Mouse (Mus musculus) hindbrain, embryonic 16.5 days (tissue): ENCODE results near the gene Gm49366. TPM values are rescaled to one million over a fixed set of nuclear protein-coding genes. Genes with fewer than 3 reads are reported as not detected.
A peak's percentile ranks its signal among the peaks of the same experiment; 100 is the strongest.
"Not testable (repeated sequence)": the region's sequence is repeated elsewhere in the genome, so short reads cannot be mapped to it uniquely, and the experiment has no call there.

Source experiments
- ATAC-seq: fragments of 200-750 bp; cut with Nextera tagmentation; 2 replicates; pipeline ENCODE4 v1.8.0; 2017; ENCODE audit warnings: moderate TSS enrichment, moderate library complexity
- H3K27ac ChIP-seq: fragments of 300-500 bp; sonication (generic); 2 replicates; pipeline ENCODE4 v1.5.1; 2014; ENCODE audit warnings: low read depth, mild to moderate bottlenecking, control low read depth, low read length, moderate library complexity
- H3K27me3 ChIP-seq: fragments of 300-500 bp; sonication (generic); replicated peaks from 2 replicates; pipeline ENCODE4 v1.6.1; 2014; ENCODE audit warnings: low read length; ENCODE audit not compliant: control insufficient read depth, insufficient read depth
- H3K36me3 ChIP-seq: fragments of 300-500 bp; sonication (generic); 2 replicates; pipeline ENCODE4 v1.6.1; 2014; ENCODE audit warnings: mild to moderate bottlenecking, low read length, moderate library complexity, mixed read lengths; ENCODE audit not compliant: control insufficient read depth, insufficient read depth
- H3K4me1 ChIP-seq: fragments of 300-500 bp; sonication (generic); 2 replicates; pipeline ENCODE4 v1.6.1; 2014; ENCODE audit warnings: low read depth, low read length; ENCODE audit not compliant: control insufficient read depth, insufficient read depth
- H3K4me2 ChIP-seq: fragments of 300-500 bp; sonication (generic); 2 replicates; pipeline ENCODE4 v1.6.1; 2014; ENCODE audit warnings: mild to moderate bottlenecking, low read length, control low read depth, moderate library complexity
- H3K4me3 ChIP-seq: fragments of 300-500 bp; sonication (generic); 2 replicates; pipeline ENCODE4 v1.5.1; 2014; ENCODE audit warnings: mild to moderate bottlenecking, low read length, control low read depth, moderate library complexity
- H3K9ac ChIP-seq: fragments of 300-500 bp; sonication (generic); 2 replicates; pipeline ENCODE4 v1.6.1; 2014; ENCODE audit warnings: low read depth, mild to moderate bottlenecking, control low read depth, low read length, moderate library complexity
- H3K9me3 ChIP-seq: fragments of 300-500 bp; sonication (generic); 2 replicates; pipeline ENCODE4 v1.6.1; 2014; ENCODE audit warnings: mild to moderate bottlenecking, low read length, moderate library complexity; ENCODE audit not compliant: control insufficient read depth
- WGBS: fragments of 180-500 bp; shearing (Covaris S2); extraction: QIAGEN DNeasy Blood & Tissue Kit; methylation state at CpG from one replicate; pipeline ENCODE4 v1.1.7; 2014; 5-methylcytosine and 5-hydroxymethylcytosine counted together
- polyA plus RNA-seq: library from polyadenylated mRNA; unstranded; fragments of >200 nt; fragmentation: Nextera tagmentation; extraction: Ambion mirVana; gene quantifications from 2 replicates; pipeline ENCODE4 v1.2.1, GENCODE M21; 2015

The Gm49366 gene
- polyA plus RNA-seq, 1 experiment from 2014 or later: not detected

DNA sequence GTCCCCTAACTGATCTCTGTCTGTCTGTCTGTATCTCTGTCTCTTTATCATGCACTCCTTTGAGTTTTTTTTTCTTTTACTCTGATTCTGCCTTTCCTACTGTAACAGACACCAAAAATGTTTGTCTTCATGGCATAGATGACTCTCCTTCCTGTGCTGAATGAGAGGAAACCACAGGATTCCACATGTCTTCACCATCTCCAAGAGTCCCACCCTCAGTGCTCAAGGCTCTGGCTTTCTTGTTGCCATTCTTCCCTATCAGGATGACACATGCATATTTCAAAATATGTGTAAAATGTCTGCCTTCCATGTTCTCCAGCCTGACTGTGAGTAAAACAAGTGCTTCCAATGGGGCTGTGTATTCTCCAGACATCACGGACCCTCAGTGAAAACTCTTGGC, 8.2 kb downstream of the Gm49366 start:
- 94% methylated on average over 1 of the region's 1 CpGs for whole genome bisulfite sequencing
- H3K4me2 ChIP-seq: no peak overlapping the region

DNA sequence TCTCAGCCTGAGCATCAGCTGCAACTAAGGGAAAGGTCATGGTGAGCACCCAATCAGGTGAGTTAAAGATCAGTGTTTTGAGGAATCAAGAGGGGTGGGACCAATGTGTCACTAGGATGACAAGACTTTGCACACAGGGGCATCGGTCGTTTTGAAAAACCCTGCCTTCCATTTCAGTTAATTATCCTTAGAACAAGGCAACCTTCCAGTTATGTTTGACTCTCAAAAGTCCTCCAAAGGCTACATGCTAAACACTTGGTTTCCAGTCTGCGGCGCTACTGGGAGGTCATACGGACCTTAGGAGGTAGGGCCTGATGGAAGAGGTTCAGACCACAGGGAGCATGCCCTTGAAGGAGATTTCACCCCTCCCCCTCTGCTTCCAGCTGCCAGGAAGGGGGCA, 12.0 kb downstream of the Gm49366 start:
- 86% methylated on average over 5 of the region's 5 CpGs for WGBS

More for the DNA sequence above, 8.2 kb downstream of the Gm49366 start:
- Histone ChIP-seq H3K27ac (no peak overlapping the region), H3K9ac (no peak overlapping the region), H3K27me3 (no peaks in the 10 kb centered on the region), H3K36me3 (no peaks in the 10 kb centered on the region), H3K4me1 (no peaks in the 10 kb centered on the region), H3K9me3 (peaks cover 3% of the 10 kb centered on the region), H3K4me3 (no peak overlapping the region)
- no peak for ATAC-seq

DNA sequence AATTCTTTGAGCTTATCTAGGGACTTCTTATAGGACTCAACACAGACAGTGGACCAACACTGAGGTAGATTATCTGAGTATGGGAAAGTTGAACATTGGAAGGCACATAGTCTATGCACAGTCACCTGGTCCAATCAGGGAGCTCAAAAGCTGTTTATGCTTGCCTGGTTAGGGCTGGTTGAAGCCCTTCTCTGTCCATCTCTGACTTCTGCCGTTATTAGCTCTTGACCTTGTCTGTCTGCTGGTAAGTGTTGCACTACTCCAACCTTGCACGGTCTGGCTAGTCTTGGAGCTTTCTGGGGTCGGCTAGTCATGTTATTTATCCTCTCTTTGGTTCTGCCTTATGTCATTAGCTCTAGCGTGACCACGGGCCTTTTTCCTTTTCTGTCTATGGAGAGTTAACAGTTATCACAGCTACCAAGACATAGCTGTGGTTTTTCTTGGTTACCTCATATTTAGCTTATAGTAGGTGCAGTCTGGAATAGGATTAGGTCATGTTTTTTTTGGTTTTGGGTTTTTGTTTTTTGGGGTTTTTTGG, 13.3 kb downstream of the Gm49366 start, which contains the start of gene Acot3:
Gene Acot3, plus strand, starts transcription at position 208 of the 538 bp plus-strand sequence.
- Histone ChIP-seq H3K27me3 (no peaks in the 10 kb centered on the region; the same call in 1 of the 2 replicates), H3K4me1 (peaks cover 5% of the 10 kb centered on the region; the same call in 1 of the 2 replicates), H3K4me3 (peak within 1 kb of the TSS; percentile 46), H3K27ac (no peak within 1 kb of the TSS), H3K4me2 (peak within 1 kb of the TSS; percentile 81), H3K9me3 (peaks cover 3% of the 10 kb centered on the region), H3K9ac (no peak within 1 kb of the TSS), H3K36me3 (no peaks in the 10 kb centered on the region)
- WGBS: 85% methylated on average over 5 of the region's 5 CpGs
- ATAC-seq: no peak

More for the DNA sequence above, 12.0 kb downstream of the Gm49366 start:
- not testable (repeated sequence) for H3K4me2 ChIP-seq, ATAC-seq, H3K9ac ChIP-seq, H3K27me3 ChIP-seq, H3K4me1 ChIP-seq, H3K27ac ChIP-seq, H3K4me3 ChIP-seq, H3K9me3 ChIP-seq, H3K36me3 ChIP-seq

DNA sequence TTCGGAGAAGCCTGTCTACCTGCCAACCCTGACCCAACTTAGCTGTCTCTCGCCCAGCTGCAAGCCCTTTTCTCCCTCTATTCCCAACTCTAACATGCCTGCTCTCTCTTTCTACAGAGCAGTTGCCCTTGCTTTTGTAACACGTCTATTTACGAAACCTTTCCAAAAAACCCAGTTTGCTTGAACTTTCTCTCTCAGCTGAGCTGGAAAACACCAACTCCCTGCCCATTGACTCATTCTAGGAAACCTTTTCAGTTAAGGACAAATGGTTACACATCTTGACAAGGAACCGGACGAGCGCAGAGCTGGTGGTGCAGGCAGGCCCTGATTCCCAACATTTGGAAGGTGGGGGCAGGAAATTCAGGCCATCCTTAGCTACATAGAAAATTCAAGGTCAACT, 13.9 kb downstream of the Gm49366 start:
- ATAC-seq: no peak
- H3K4me3 ChIP-seq: no peak overlapping the region
- no peak overlapping the region for H3K9ac ChIP-seq
- WGBS: 85% methylated on average over 7 of the region's 7 CpGs
- H3K9me3 ChIP-seq: peaks cover 3% of the 10 kb centered on the region
- H3K27ac ChIP-seq: no peak overlapping the region
- no peaks in the 10 kb centered on the region; the same call in 1 of the 2 replicates for H3K27me3 ChIP-seq
- peaks cover 5% of the 10 kb centered on the region; the same call in 1 of the 2 replicates for H3K4me1 ChIP-seq
- peak overlapping the region; percentile 81 for H3K4me2 ChIP-seq
- no peaks in the 10 kb centered on the region for H3K36me3 ChIP-seq

DNA sequence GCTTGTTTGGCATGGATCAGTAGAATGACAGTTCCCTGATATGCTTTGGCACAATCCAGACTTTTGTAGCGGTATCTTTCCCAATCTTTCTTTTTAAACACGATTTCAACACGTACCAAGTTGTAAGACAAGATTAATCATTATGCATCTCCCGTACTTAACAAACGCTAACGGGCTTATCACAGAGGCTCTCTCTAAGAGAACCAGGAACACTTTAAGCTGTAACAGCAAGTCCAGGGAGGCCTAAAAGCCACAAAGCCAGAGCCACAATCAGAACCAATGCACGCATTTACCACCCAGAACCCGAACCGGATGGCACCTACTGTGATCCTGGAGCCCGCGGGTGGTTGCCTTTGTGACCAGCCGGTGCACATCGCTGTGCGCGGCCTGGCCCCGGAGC, 14.4 kb downstream of the Gm49366 start:
- ATAC-seq: no peak
- Histone ChIP-seq H3K4me1 (peaks cover 5% of the 10 kb centered on the region; the same call in 1 of the 2 replicates), H3K27me3 (no peaks in the 10 kb centered on the region; the same call in 1 of the 2 replicates), H3K9me3 (peaks cover 2% of the 10 kb centered on the region), H3K9ac (peak overlapping the region; percentile 52), H3K4me3 (peak overlapping the region; percentile 46), H3K4me2 (peak overlapping the region; percentile 81), H3K36me3 (no peaks in the 10 kb centered on the region), H3K27ac (no peak overlapping the region)
- 11% methylated on average over 16 of the region's 16 CpGs for WGBS

DNA sequence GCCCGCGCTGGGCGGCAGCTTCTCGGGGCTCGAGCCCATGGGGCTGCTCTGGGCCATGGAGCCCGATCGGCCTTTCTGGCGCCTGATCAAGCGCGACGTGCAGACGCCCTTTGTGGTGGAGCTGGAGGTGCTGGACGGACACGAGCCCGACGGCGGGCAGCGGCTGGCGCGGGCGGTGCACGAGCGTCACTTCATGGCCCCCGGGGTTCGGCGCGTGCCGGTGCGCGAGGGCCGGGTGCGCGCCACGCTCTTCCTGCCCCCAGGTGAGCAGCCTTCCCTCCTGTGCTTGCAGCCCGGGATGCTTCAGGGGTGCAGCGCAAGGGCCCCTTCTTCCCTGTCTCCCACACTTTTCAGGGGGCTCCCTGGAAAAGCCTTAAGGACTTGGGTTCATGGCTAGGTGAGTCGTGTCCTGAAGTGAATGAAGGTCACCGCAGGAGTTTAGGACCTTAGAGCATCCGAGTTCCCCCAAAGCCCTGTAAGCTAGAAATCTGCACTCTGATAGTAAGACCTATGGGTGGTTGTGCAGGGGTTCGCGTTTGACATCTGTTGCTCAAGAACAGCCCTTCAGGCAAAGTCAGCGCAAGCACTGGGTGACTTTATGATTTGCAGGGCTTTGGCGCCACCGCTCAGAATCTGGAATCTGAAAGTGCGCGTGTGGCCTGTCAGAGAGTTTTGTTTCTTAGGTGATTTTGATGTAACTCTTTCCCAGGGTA, 15.1 kb downstream of the Gm49366 start:
- Histone ChIP-seq H3K27ac (no peak overlapping the region), H3K4me1 (peaks cover 5% of the 10 kb centered on the region; the same call in 1 of the 2 replicates), H3K36me3 (no peaks in the 10 kb centered on the region), H3K9me3 (no peaks in the 10 kb centered on the region; the same call in 1 of the 2 replicates), H3K27me3 (no peaks in the 10 kb centered on the region; the same call in 1 of the 2 replicates), H3K4me2 (peak overlapping the region; percentile 81), H3K9ac (peak overlapping the region; percentile 52), H3K4me3 (peak overlapping the region; percentile 46)
- no peak for ATAC-seq
- 3% methylated on average over 33 of the region's 46 CpGs for WGBS

DNA sequence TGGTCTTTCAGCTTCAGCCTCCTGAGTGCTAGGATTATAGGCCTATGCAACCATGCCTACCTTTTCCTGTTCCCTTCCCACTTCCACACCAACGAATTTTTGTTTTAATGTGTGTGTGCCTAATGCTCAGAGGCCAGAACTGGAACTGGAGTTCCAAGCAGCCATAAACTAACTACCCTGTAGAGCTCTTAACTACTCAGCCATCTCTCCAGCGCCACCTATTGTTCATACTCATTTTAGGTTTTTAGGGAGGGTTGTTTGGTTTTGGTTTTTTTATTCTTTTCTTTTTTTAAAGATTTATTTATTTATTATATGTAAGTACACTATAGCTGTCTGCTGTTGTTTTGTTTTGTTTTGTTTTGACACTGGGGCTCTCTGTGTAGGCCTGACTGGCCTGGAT, 22.2 kb downstream of the Gm49366 start:
- Histone ChIP-seq H3K4me3 (no peak overlapping the region), H3K27me3 (no peaks in the 10 kb centered on the region), H3K4me2 (no peak overlapping the region), H3K36me3 (no peaks in the 10 kb centered on the region), H3K4me1 (no peaks in the 10 kb centered on the region), H3K9ac (no peak overlapping the region), H3K9me3 (no peaks in the 10 kb centered on the region), H3K27ac (no peak overlapping the region)
- no peak for ATAC-seq
- 25% methylated on average over 2 of the region's 2 CpGs for WGBS

DNA sequence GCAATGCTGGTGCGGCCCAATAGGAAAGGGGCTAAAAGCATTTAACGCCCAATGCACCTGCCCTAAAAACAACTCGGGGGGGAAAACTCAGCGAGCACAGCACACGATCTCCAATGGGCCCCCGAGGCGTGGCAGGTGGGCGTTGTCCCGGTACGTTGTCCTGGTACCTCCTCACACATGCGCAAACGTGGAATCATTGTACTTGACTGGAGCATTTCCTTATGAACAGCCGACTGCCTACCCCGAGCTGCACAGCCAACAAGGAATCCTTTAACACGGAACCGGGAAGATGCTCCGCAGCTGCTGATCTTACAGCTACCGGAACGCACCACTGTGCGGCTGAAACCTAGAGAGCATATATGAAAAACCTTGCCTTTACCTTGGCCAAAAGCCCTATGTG, 23.6 kb downstream of the Gm49366 start:
- no peaks in the 10 kb centered on the region for H3K27me3 ChIP-seq
- H3K9me3 ChIP-seq: no peaks in the 10 kb centered on the region
- no peak overlapping the region for H3K9ac ChIP-seq
- no peaks in the 10 kb centered on the region for H3K36me3 ChIP-seq
- H3K4me3 ChIP-seq: no peak overlapping the region
- 94% methylated on average over 20 of the region's 20 CpGs for WGBS
- H3K4me2 ChIP-seq: no peak overlapping the region
- ATAC-seq: no peak
- no peaks in the 10 kb centered on the region for H3K4me1 ChIP-seq
- H3K27ac ChIP-seq: no peak overlapping the region

DNA sequence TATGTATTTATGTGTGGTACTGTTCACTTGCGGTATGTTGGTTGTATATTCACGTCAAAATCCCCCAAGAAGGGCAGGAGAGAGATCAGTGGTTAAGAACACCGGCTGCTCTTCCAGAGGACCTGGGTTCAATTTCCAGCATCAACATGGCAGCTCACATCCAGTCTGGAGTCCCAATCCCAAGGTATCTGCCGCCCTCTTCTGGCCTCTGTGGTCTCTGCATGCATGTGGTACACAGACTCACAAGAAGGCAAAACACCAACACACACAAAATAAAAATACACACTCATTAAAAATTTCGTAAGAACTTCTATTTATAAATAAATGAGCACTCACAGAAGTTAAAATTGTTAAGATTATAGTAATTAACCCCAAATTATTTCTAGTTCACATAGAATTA, 24.5 kb downstream of the Gm49366 start:
- H3K9me3 ChIP-seq: no peaks in the 10 kb centered on the region
- H3K27me3 ChIP-seq: 0 out of 2 replicates have a peak, but pooled peaks cover 3% of the 10 kb centered on the region
- H3K36me3 ChIP-seq: no peaks in the 10 kb centered on the region
- no peak overlapping the region for H3K27ac ChIP-seq
- 73% methylated on average over 5 of the region's 5 CpGs for WGBS
- H3K9ac ChIP-seq: no peak overlapping the region
- H3K4me1 ChIP-seq: no peaks in the 10 kb centered on the region
- H3K4me3 ChIP-seq: no peak overlapping the region
- no peak for ATAC-seq
- no peak overlapping the region for H3K4me2 ChIP-seq
